Mouse (Mus musculus) small intestine, adult 2 months (tissue): ENCODE results near the gene Bbs9. TPM values are rescaled to one million over a fixed set of nuclear protein-coding genes. Genes with fewer than 3 reads are reported as not detected.

Experiments used
- H3K27ac ChIP-seq: fragments of 200-500 bp; 2 replicates; pipeline ENCODE4 v1.5.1; 2012; ENCODE audit warnings: low read depth, low read length, control low read depth, inconsistent platforms; ENCODE audit not compliant: insufficient read depth
- H3K27me3 ChIP-seq: fragments of 200-500 bp; 2 replicates; pipeline ENCODE4 v1.6.1; 2012; ENCODE audit warnings: mild to moderate bottlenecking, moderate library complexity, low read length, inconsistent platforms; ENCODE audit not compliant: control insufficient read depth, insufficient read depth
- H3K36me3 ChIP-seq: fragments of 200-500 bp; 2 replicates; pipeline ENCODE4 v1.6.1; 2012; ENCODE audit warnings: mild to moderate bottlenecking, low read length, control low read depth, inconsistent platforms; ENCODE audit not compliant: control insufficient read depth, insufficient read depth
- H3K4me1 ChIP-seq: fragments of 200-500 bp; 2 replicates; pipeline ENCODE4 v1.6.1; 2012; ENCODE audit warnings: low read length, inconsistent platforms, mixed read lengths; ENCODE audit not compliant: control insufficient read depth, insufficient read depth, insufficient read length
- H3K4me3 ChIP-seq: fragments of 200-500 bp; 2 replicates; pipeline ENCODE4 v1.5.1; 2012; ENCODE audit warnings: low read depth, mild to moderate bottlenecking, control low read depth, inconsistent platforms, low read length, moderate library complexity
- CTCF ChIP-seq: fragments of 200-500 bp; IDR thresholded peaks from 2 replicates; pipeline ENCODE4 v1.5.1; 2012; ENCODE audit warnings: low read depth, mild to moderate bottlenecking, control low read depth, inconsistent platforms, low read length, moderate library complexity, mixed read lengths; ENCODE audit not compliant: insufficient replicate concordance, insufficient read length; ENCODE audit errors: extremely low read depth
- POLR2A ChIP-seq: fragments of 200-500 bp; IDR thresholded peaks from 2 replicates; pipeline ENCODE4 v1.6.1; 2012; ENCODE audit warnings: low read depth, mild to moderate bottlenecking, control low read depth, inconsistent platforms, low read length, moderate library complexity
- WGBS: fragments of 180-500 bp; shearing (Covaris S2); methylation state at CpG from one replicate; pipeline ENCODE4 v1.1.7; 2018; 5-methylcytosine and 5-hydroxymethylcytosine counted together
- polyA plus RNA-seq: library from polyadenylated mRNA; depleted of rRNA; stranded (reverse); fragments of >200 nt; gene quantifications from 2 replicates; pipeline ENCODE4 v1.2.3, GENCODE M21; 2012

Bbs9 gene
- polyA plus RNA-seq, 1 experiment, result 5.4 TPM

DNA sequence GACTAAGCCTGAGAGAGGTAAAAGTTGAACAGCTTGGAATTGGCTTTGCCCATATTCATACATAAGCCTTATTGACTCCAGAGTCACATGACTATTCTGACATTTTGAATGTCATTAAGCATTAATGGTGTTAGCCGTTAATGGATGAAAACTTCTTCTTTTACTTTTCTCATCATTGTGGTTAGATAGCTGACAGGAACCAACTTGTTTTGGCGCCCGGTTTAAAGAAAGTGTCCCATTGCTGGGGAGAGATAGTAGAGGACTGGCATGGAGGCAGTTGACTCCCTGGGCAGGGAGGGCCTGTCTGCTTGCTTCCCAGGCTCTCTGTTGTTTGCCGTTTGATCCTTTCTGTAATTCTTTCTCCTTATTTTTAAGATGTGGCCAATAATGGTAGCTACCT lies 312.9 kb downstream of the Bbs9 start:
- no peaks in the 10 kb centered on the region for H3K27me3 ChIP-seq
- TF ChIP-seq CTCF, result no peak
- no peak for TF ChIP-seq POLR2A
- H3K4me1 ChIP-seq, result no peaks in the 10 kb centered on the region
- no peak overlapping the region for H3K4me3 ChIP-seq
- H3K36me3 ChIP-seq, result no peaks in the 10 kb centered on the region
- WGBS, result 88% methylated on average over 4 of the region's 4 CpGs
- no peak overlapping the region for H3K27ac ChIP-seq

DNA sequence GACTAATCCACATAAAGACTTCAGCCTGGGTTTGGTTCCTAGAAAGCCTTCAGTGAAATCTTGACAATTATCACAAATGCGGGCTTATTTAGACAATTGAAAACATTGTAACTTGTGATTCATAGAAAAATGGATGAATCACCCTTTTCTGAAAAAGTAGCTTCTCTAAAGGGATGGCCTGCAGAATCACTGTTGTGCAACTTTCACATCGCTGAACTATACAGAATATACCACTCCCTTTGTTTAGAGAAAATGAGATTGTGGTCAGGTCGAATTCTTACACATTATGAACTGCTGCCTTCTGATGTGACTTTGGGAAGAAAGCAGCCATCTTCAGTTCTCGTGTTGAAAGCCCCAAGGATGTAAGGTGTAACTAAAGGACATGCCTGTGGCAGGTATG lies 313.3 kb downstream of the Bbs9 start:
- Histone ChIP-seq H3K27me3 (no peaks in the 10 kb centered on the region), H3K4me3 (no peak overlapping the region), H3K27ac (no peak overlapping the region), H3K36me3 (no peaks in the 10 kb centered on the region), H3K4me1 (no peaks in the 10 kb centered on the region)
- 84% methylated on average over 4 of the region's 4 CpGs for WGBS
- no peak for TF ChIP-seq CTCF
- TF ChIP-seq POLR2A, result no peak

DNA sequence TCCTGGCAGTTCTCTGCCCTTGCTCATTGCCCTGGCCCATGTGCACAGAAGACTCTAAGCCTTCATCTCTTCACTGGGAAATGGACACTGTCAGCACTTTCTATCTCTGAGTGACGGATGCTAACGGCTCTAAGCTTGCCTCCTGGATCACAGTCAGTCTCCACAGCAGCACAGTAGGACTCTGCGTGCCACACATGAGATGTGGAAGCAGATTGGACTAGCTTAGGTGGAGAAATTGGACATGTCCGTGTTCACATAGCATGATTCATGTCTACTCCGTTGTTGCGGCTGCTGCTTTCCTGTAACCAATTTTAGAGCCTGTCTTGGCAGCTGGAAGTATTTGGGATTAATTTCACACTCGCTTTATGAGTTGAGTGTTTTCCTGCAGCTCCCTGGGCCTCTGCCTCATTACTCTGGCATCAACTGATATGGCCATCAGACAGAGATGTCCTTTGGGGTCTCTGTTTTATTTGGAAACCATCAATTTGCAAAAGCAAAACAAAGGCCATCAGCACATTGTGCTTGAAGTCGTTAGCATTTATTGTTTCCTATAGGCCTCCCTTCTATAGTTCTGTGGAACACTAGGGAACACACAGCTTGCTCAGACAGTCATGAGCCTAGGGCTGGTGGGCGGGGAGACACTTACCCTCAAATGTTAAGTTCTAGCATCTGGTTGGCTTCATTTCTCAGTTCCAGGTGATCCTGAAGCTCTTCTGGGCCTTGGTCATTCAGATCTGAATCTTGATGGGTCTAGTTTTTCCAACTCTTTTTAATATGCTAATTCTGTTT lies 314.1 kb downstream of the Bbs9 start:
- Histone ChIP-seq H3K27ac (no peak overlapping the region), H3K36me3 (no peaks in the 10 kb centered on the region), H3K4me1 (no peaks in the 10 kb centered on the region), H3K27me3 (no peaks in the 10 kb centered on the region), H3K4me3 (no peak overlapping the region)
- 84% methylated on average over 9 of the region's 9 CpGs for WGBS
- TF ChIP-seq CTCF, result no peak
- TF ChIP-seq POLR2A, result no peak

GRCm38 (mm10) chr9:22791208-22791607 lies 315.7 kb downstream of the Bbs9 start:
- WGBS, result 80% methylated on average over 5 of the region's 5 CpGs

DNA sequence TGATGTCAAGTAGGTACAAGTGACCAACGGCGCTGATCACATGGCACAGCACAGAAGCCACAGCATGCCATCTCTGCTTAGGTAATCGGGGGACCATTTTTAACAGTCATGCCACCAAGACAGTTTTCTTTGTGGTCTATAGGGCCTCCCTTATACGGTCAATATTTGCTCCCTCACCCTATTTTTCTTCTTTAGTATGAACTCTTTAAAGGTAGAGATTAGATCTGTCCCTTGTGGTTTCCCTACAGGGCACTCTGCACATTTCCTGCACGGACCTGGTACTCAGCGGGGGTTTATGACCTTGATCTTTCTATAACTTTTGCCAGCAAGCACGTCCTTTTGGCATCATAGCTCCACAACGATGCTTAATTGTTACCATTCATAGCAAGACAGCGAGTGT lies 316.2 kb downstream of the Bbs9 start:
- Histone ChIP-seq H3K27me3 (no peaks in the 10 kb centered on the region), H3K27ac (no peak overlapping the region), H3K4me3 (no peak overlapping the region), H3K4me1 (no peaks in the 10 kb centered on the region), H3K36me3 (no peaks in the 10 kb centered on the region)
- no peak for TF ChIP-seq CTCF
- no peak for TF ChIP-seq POLR2A
- 76% methylated on average over 9 of the region's 9 CpGs for whole genome bisulfite sequencing

More at GRCm38 (mm10) chr9:22791208-22791607, 315.7 kb downstream of the Bbs9 start:
- TF ChIP-seq CTCF (no peak), POLR2A (no peak)
- H3K4me1 ChIP-seq, result no peaks in the 10 kb centered on the region
- no peak overlapping the region for H3K4me3 ChIP-seq
- H3K27ac ChIP-seq, result no peak overlapping the region
- H3K36me3 ChIP-seq, result no peaks in the 10 kb centered on the region
- H3K27me3 ChIP-seq, result no peaks in the 10 kb centered on the region

- Histone ChIP-seq H3K36me3 (no peaks in the 10 kb centered on the region), H3K27me3 (no peaks in the 10 kb centered on the region), H3K4me1 (no peaks in the 10 kb centered on the region), H3K27ac (no peak overlapping the region), H3K4me3 (no peak overlapping the region)
- no peak for TF ChIP-seq POLR2A
- TF ChIP-seq CTCF, result no peak
- WGBS, result 74% methylated on average over 7 of the region's 7 CpGs
Observed at GRCm38 (mm10) chr9:22793698-22794097, 318.2 kb downstream of the Bbs9 start.

DNA sequence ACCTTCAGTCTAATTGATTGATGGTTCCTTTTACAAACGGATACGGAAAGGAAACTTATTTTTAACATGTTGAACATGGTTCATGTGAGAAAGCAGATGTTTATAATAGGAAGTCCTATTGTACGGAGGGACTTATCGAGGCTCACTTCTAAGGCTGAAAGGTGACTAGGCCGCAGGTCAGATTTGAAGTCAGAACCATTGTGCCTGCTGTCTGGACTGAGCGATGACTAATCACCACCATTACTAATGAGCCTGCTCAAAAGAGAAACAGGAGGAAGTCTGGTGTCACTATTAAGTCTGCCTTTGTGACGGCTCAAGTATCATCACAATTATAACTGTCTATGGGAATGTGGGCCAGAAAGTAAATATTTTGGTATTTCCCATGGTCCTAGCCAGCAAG lies 325.2 kb downstream of the Bbs9 start:
- 78% methylated on average over 7 of the region's 7 CpGs for WGBS
- no peak for TF ChIP-seq POLR2A
- TF ChIP-seq CTCF, result no peak
- H3K27ac ChIP-seq, result no peak overlapping the region
- no peak overlapping the region for H3K4me3 ChIP-seq
- no peaks in the 10 kb centered on the region for H3K27me3 ChIP-seq
- H3K36me3 ChIP-seq, result no peaks in the 10 kb centered on the region
- H3K4me1 ChIP-seq, result no peaks in the 10 kb centered on the region
